Mouse (Mus musculus): Measurements from ENCODE around the gene Scaf8. TPM values are rescaled to one million over a fixed set of nuclear protein-coding genes. Genes with fewer than 3 reads are reported as not detected.

Scaf8 gene
- total RNA-seq, 2 experiments from 2014 or later: 27.1 to 45.1 TPM

DNA sequence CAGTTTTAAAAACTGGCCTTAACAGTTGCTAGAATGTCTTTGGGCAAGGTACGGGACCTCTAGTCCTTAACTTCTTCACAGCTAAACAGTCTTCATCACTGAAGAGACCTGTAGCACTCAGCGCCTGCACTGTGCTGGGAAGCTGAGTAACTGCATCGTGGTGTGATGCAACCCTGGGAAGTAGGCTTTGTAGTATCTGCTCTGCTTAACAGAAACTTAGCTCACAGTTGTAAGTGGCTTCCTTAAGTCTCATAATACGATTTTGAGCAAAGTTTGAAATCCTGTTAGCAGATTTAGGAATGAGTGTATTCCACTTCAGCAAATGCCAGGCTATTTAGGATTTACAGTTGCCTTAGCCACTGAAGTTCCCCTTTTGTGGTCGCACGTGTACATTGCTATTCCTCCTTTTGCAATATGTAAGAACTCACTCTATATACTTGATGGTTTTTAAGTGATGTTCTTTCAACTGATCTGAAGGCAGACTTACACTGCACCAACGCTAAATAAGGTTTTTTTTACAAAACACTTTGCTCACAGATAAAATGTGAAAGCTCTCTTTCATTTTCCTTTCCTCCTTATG lies 90.1 kb downstream of the Scaf8 start:
- ATAC-seq (replicated peaks; ENCODE audit: low FRiP score, poor library complexity, severe bottlenecking): no peak

- ATAC-seq (replicated peaks; ENCODE audit: low FRiP score, poor library complexity, severe bottlenecking): no peak
These were observed 92.0 kb downstream of the Scaf8 start for GRCm38 (mm10) chr17:3206527-3207398.

DNA sequence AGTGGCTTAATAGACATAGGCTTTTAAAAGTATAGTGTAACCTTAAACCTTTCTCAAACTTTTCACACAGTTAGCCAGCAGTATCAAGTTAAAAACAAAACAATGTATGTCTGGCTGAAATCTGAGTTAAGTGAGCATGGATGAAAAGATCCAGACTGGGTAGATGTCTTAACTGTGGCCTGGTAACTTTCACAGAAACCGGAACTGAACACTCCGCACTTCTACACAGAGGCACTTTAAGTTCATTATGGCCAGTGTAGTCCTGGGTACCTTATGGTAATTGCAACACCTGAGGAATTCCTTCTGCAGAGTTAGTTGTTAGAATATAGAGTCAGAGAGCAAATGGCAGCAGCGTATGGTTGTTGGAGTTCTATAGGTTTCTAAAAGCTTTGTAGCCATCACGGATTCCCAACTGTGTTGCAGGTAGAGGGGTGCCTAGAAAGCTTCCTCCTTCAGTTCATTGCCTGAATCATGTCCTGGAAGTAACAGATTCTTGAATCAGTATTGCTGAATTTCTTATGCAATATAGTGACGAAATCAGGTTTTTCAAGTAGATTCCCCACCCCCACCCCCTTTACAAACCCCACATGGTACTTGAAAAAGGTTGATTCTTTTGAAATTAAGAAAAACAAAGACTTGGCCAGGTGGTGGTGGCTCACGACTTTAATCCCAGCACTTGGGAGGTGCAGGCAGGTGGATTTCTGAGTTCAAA lies 92.9 kb downstream of the Scaf8 start:
- ATAC-seq (replicated peaks; ENCODE audit: low FRiP score, poor library complexity, severe bottlenecking): no peak

DNA sequence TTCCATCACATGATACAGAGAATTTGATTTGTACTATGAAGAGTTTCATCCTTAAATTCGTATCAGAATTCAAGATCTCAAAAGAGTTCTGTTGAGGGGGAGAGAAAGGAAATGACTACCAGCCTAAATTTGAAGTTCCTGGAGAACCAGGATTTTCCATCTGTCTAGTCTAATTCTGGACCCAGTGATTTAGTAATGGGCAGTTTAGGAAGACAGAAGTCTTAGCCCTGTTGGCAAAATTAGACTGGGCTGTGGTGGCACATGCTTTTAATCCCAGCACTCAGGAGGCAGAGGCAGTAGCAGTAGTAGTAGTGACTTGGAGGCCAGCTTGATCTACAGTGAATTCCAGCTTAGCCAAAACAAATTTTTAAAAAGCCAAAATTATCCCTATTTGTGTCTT lies 93.7 kb downstream of the Scaf8 start:
- ATAC-seq (replicated peaks; ENCODE audit: low FRiP score, poor library complexity, severe bottlenecking): no peak

GRCm38 (mm10) chr17:3209581-3209980 lies 94.8 kb downstream of the Scaf8 start:
- ATAC-seq (replicated peaks; ENCODE audit: low FRiP score, poor library complexity, severe bottlenecking): no peak

DNA sequence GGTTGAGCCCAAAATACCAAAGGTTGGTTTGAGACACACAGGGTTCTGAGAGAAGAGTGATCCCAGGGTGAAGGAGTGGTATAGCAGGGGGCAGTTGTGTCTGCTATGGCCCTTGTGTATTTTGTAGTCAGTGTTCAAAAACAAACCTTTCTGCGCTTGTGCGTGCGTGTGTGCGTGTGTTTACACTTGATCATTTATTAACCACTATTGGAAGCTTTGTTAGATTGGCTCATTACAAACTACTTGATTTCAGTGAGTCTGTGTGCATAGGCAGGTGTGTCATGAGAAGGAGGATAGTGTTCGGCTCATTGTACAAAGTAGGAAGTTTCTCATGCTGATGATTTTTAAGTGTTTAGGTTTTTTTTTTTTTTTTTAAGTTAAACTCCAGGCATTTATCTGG lies 95.4 kb downstream of the Scaf8 start:
- no peak for ATAC-seq (replicated peaks; ENCODE audit: low FRiP score, poor library complexity, severe bottlenecking)

GRCm38 (mm10) chr17:3212105-3212504 lies 97.3 kb downstream of the Scaf8 start:
- ATAC-seq (replicated peaks; ENCODE audit: low FRiP score, poor library complexity, severe bottlenecking): no peak

DNA sequence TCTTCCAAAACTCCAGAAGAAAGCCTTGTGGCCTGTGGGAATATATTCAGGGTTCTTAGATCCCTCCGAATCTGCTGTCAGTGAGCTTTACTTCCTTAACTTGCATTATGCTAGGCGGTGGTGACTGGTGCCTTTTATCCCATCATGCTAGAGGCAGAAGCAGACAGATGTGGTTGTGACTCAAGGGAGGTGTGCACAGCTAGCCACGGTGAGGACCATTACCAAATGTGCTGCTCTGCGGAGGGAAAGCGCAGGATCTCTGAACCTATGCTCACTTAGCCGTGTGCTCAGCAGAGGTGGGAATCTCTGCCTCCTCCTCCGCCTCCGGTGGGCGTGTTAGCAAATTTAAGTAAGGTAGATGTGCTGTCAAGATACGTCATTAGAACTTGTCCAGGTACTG lies 98.1 kb downstream of the Scaf8 start:
- ATAC-seq (replicated peaks; ENCODE audit: low FRiP score, poor library complexity, severe bottlenecking): no peak

DNA sequence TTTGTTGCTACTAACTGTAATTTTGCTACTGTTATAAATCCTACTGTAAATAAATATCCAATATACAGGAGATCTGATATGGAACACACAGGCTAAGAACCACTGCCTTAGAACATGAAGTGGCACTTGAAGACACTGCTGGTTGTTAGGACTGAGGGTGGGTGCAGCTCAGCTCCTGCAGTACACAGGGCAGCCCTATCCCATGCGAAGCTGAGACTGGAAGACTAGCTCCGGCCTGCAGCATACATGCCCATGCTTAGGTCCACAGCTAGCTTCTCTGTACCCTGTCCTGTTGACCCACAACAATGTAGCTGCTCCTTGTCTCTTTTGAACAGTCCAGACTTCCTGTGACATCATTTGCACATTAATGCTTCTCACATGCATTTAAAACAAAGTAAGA lies 100.1 kb downstream of the Scaf8 start:
- ATAC-seq (replicated peaks; ENCODE audit: low FRiP score, poor library complexity, severe bottlenecking): no peak

- no peak for ATAC-seq (replicated peaks; ENCODE audit: low FRiP score, poor library complexity, severe bottlenecking)
These were observed 102.3 kb downstream of the Scaf8 start for GRCm38 (mm10) chr17:3217023-3217422.

GRCm38 (mm10) chr17:3218364-3218763 lies 103.6 kb downstream of the Scaf8 start:
- ATAC-seq (replicated peaks; ENCODE audit: low FRiP score, poor library complexity, severe bottlenecking): no peak

GRCm38 (mm10) chr17:3218916-3219315 lies 104.1 kb downstream of the Scaf8 start:
- no peak for ATAC-seq (replicated peaks; ENCODE audit: low FRiP score, poor library complexity, severe bottlenecking)

DNA sequence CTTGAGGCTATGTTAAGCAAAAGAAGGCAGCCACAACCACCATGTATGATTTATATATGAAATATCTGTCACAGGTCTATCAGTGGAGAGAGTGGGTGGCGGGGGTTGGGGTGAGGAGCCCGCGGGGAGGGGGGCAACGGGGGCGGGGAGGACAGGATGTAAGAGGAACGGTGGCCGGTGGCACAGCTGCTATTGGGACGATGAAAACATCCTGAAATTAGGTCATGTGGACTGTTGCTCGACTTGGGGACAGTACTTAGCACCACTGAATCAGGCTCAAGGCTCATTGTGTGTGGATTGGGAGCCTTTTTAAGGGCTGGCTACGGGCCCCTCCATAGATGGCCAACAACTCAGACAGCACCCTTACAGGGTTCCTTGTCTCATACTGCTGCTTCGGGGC lies 105.4 kb downstream of the Scaf8 start:
- no peak for ATAC-seq (replicated peaks; ENCODE audit: low FRiP score, poor library complexity, severe bottlenecking)

- no peak for ATAC-seq (replicated peaks; ENCODE audit: low FRiP score, poor library complexity, severe bottlenecking)
These were observed 108.3 kb downstream of the Scaf8 start for GRCm38 (mm10) chr17:3223071-3223470.

GRCm38 (mm10) chr17:3223721-3224120 lies 108.9 kb downstream of the Scaf8 start:
- ATAC-seq (replicated peaks; ENCODE audit: low FRiP score, poor library complexity, severe bottlenecking): no peak

- ATAC-seq (replicated peaks; ENCODE audit: low FRiP score, poor library complexity, severe bottlenecking): peak; percentile 97
These were observed 109.8 kb downstream of the Scaf8 start for GRCm38 (mm10) chr17:3224383-3225106.

DNA sequence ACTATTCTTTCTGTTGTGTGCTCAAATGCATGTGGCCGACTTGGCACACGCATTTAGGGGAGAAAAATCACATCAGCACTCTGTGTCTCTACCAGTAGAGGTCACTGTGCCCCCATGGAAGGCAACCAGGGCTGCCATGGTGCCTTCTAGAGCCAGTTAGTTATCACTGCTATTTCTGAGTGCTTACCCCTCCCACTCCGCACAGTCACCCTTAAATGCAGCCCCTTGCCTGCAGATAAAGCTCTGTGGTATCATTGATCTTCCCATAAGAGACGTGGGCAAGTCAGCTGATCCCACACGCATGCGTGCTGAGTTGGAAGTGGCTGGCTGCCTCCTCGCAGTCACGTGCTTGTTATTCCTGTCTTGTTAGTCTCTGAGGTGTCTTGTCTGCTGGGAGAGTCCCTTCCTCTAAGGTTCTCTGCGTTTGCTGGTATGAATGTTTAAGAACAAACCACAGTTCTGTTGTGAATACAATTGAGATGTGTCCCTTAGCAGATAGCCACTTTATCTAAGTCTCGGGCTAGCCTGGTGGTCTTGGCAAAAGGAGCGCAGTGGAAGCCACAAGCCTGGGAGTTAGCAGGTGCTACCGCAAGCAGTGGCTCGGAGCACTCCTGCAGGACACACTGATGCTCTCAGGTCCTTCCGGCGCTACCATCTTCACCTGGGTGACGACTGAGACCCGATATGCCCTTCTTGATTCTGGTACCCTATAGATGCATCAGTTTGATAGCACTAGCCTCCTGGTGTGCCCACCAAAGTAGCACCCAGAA lies 115.6 kb downstream of the Scaf8 start:
- peak; percentile 85 for ATAC-seq (replicated peaks; ENCODE audit: low FRiP score, poor library complexity, severe bottlenecking)

- no peak for ATAC-seq (replicated peaks; ENCODE audit: low FRiP score, poor library complexity, severe bottlenecking)
These were observed 117.9 kb downstream of the Scaf8 start for GRCm38 (mm10) chr17:3232626-3233025.

DNA sequence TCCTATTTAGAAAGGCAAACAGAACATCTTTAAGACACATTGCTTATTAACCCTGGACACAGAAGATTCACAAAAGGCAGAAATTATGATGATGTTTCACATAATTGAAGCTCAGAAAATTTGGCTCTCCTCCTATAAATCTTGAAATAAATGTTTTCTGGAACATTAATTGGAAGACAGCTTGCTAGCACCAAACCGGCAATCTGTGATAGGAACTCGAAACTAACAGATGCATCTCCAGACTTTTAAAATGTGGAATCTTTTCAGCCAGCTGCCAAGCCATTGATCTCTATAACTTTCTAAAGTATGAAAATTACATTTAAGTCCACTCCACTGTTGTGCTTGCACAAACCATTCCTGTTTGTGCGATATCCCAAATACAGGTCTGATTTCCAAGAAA lies 128.9 kb downstream of the Scaf8 start:
- ATAC-seq (replicated peaks; ENCODE audit: low FRiP score, poor library complexity, severe bottlenecking): no peak
